Mouse (Mus musculus): Measurements from ENCODE around the gene Sf3a1. TPM values are rescaled to one million over a fixed set of nuclear protein-coding genes. Genes with fewer than 3 reads are reported as not detected.
"Not testable (repeated sequence)": the region's sequence is repeated elsewhere in the genome, so short reads cannot be mapped to it uniquely, and the experiment has no call there.

Gene Sf3a1
- total RNA-seq, 1 experiment from 2014 or later = 48.0 TPM

- not testable (repeated sequence) for ATAC-seq (replicated peaks in 1 of 2; ENCODE audit: insufficient read depth in 1 of 2, low FRiP score in 2 of 2, low TSS enrichment in 1 of 2, low read depth in 1 of 2, poor library complexity in 2 of 2, severe bottlenecking in 2 of 2)
These were observed 31.7 kb upstream of the Sf3a1 start for GRCm38 (mm10) chr11:4128461-4128860.

DNA sequence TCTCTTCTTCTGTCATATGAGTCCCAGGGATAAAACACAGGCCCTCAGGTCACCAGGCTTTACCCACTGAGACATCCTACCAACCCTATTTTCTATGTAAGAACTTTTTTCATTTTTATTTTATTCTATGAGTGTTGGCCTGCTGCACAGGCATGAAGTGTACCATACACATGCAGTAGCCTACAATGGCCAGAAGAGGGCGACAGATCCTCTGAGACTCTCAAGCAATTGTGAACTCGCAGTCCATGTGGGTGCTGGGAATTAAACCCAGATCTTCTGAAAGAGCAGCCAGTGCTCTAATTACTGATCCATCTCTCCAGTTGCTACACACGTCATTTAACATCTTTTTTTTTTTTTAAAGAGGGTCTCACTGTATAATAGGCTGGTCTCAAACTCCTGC, 26.7 kb upstream of the Sf3a1 start:
- ATAC-seq (replicated peaks in 1 of 2; ENCODE audit: insufficient read depth in 1 of 2, low FRiP score in 2 of 2, low TSS enrichment in 1 of 2, low read depth in 1 of 2, poor library complexity in 2 of 2, severe bottlenecking in 2 of 2) = no peak

DNA sequence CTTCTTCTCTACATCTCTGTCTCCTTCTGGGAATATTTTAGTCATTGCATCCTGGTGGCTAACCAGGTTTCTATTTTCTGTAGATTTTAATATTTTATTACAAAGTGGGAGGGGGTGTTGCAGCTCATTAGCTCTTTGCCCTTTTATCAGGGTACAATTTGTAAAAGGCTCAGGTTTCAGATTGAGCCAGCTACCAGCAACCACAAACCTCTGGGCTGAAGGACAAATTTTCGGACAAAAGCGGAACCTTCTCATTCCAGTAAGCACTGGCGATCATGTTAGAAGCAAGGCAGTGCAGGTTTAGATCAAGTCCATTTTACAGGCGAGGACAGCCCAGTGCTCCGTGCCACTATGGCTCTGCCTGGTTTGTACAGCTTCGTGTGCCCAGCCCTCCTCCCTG, 25.8 kb upstream of the Sf3a1 start:
- ATAC-seq (replicated peaks in 1 of 2; ENCODE audit: insufficient read depth in 1 of 2, low FRiP score in 2 of 2, low TSS enrichment in 1 of 2, low read depth in 1 of 2, poor library complexity in 2 of 2, severe bottlenecking in 2 of 2) = no peak

- ATAC-seq (replicated peaks in 1 of 2; ENCODE audit: insufficient read depth in 1 of 2, low FRiP score in 2 of 2, low TSS enrichment in 1 of 2, low read depth in 1 of 2, poor library complexity in 2 of 2, severe bottlenecking in 2 of 2) = peak; percentile 59 to 74
These were observed 24.9 kb upstream of the Sf3a1 start, which contains the start of gene Rnf215 for GRCm38 (mm10) chr11:4134986-4135935. Gene Rnf215, plus strand, starts transcription at chr11:4135202.

- no peak for ATAC-seq (replicated peaks in 1 of 2; ENCODE audit: insufficient read depth in 1 of 2, low FRiP score in 2 of 2, low TSS enrichment in 1 of 2, low read depth in 1 of 2, poor library complexity in 2 of 2, severe bottlenecking in 2 of 2)
These were observed 21.2 kb upstream of the Sf3a1 start for GRCm38 (mm10) chr11:4138964-4139363.

DNA sequence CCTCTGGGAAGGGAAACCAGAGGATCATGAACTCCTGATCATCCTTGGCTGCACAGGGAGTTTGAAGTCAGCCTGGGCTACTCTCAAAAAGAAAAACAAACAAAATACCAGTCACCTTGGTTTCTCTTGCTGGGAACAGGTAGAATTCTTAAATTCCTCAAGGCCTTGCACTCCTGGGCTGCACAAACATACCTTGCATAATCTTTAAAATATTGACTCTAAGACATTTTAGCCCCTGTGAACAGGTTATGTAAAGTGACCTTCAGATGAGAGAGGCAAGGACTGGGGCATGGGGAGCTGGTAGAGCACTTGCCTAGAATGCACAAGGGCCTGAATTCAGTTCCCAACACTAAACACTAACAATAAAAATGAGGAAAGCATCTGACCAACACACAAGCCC, 18.6 kb upstream of the Sf3a1 start:
- ATAC-seq (replicated peaks in 1 of 2; ENCODE audit: insufficient read depth in 1 of 2, low FRiP score in 2 of 2, low TSS enrichment in 1 of 2, low read depth in 1 of 2, poor library complexity in 2 of 2, severe bottlenecking in 2 of 2) = no peak

GRCm38 (mm10) chr11:4142352-4142751, 17.8 kb upstream of the Sf3a1 start:
- ATAC-seq (replicated peaks in 1 of 2; ENCODE audit: insufficient read depth in 1 of 2, low FRiP score in 2 of 2, low TSS enrichment in 1 of 2, low read depth in 1 of 2, poor library complexity in 2 of 2, severe bottlenecking in 2 of 2) = no peak

DNA sequence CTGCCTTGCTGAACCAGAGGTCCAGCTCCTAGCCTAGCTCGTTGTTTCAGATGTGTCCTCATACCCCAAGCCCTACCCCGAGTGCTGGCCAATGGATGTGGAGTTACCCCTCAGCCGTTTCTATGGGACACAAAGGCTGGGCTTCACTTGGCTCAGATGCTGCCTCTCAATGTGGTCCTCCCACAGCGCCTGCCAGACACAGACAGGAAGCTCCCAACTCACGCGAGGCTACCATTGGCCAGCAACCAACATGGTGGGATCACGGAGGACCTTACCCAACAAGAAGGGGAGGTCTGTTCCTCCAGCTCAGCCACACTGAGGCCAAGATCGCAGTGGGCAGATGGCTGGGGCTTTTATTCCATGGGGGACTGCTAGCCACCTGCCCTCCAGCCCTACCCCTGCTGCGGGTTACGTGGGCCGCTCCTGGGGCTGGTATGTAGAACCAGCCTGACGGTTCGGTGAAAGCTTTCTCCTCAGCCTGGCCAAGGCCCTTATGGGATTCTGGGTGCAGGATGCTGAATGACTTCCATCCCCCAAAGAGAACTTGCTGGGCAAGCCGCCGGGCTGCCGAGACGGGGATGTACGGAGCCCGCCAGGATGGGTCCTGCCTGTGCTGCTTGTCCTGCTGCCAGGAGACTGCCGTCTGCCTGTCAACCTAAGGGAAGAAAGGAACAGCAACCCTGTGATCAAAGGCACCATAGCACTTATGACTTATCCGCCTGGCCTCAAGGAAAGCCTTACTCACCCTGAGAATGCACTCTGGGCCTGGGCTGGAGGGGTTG, 16.7 kb upstream of the Sf3a1 start:
- ATAC-seq (replicated peaks in 1 of 2; ENCODE audit: insufficient read depth in 1 of 2, low FRiP score in 2 of 2, low TSS enrichment in 1 of 2, low read depth in 1 of 2, poor library complexity in 2 of 2, severe bottlenecking in 2 of 2) = no peak

DNA sequence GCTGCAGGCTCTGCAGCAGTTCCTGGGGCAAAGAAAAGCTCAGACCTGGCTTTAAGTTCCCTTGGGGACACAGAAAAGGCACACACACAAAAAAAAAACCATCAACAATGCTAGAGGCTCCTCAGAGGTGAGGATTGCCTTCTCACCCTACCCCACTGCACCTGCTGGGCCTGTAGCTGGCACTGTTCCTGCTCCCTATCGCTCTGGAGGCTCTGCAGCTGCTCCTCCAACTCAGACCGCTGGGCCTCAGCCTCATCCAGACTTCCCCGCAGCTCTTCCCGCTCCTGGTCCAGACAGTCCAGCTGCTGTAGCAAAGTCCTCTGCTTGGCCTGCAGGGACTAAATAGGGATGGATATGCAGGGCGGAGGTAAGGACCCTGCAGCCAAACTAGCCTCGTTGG, 13.8 kb upstream of the Sf3a1 start:
- ATAC-seq (replicated peaks in 1 of 2; ENCODE audit: insufficient read depth in 1 of 2, low FRiP score in 2 of 2, low TSS enrichment in 1 of 2, low read depth in 1 of 2, poor library complexity in 2 of 2, severe bottlenecking in 2 of 2) = no peak

- no peak for ATAC-seq (replicated peaks in 1 of 2; ENCODE audit: insufficient read depth in 1 of 2, low FRiP score in 2 of 2, low TSS enrichment in 1 of 2, low read depth in 1 of 2, poor library complexity in 2 of 2, severe bottlenecking in 2 of 2)
These were observed 13.1 kb upstream of the Sf3a1 start for GRCm38 (mm10) chr11:4147098-4147497.

DNA sequence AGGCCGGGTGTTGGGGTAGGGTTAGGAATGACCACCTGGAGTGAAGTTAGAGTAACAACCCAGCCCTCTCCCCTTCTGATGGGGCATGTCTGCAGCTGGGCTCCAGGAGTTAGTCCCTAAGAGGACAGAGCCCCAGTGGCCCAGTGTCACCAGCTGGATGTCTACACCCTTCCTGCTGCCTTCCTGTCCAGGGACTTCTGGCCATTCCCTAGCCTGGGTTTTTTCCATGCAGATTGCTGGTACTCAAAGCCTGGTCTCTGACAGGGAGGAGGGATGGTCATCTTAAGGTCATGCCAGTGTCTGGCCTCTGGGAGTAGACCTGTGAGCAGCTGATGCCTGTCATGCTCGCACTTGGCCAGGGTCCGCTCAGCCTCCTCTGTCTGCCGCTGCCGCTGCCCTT, 12.0 kb upstream of the Sf3a1 start:
- no peak for ATAC-seq (replicated peaks in 1 of 2; ENCODE audit: insufficient read depth in 1 of 2, low FRiP score in 2 of 2, low TSS enrichment in 1 of 2, low read depth in 1 of 2, poor library complexity in 2 of 2, severe bottlenecking in 2 of 2)

GRCm38 (mm10) chr11:4148536-4149156, 11.5 kb upstream of the Sf3a1 start:
- ATAC-seq (replicated peaks in 1 of 2; ENCODE audit: insufficient read depth in 1 of 2, low FRiP score in 2 of 2, low TSS enrichment in 1 of 2, low read depth in 1 of 2, poor library complexity in 2 of 2, severe bottlenecking in 2 of 2) = no peak

- no peak for ATAC-seq (replicated peaks in 1 of 2; ENCODE audit: insufficient read depth in 1 of 2, low FRiP score in 2 of 2, low TSS enrichment in 1 of 2, low read depth in 1 of 2, poor library complexity in 2 of 2, severe bottlenecking in 2 of 2)
These were observed 10.3 kb upstream of the Sf3a1 start for GRCm38 (mm10) chr11:4149886-4150285.

- no peak for ATAC-seq (replicated peaks in 1 of 2; ENCODE audit: insufficient read depth in 1 of 2, low FRiP score in 2 of 2, low TSS enrichment in 1 of 2, low read depth in 1 of 2, poor library complexity in 2 of 2, severe bottlenecking in 2 of 2)
These were observed 6.5 kb upstream of the Sf3a1 start for GRCm38 (mm10) chr11:4153694-4154093.

DNA sequence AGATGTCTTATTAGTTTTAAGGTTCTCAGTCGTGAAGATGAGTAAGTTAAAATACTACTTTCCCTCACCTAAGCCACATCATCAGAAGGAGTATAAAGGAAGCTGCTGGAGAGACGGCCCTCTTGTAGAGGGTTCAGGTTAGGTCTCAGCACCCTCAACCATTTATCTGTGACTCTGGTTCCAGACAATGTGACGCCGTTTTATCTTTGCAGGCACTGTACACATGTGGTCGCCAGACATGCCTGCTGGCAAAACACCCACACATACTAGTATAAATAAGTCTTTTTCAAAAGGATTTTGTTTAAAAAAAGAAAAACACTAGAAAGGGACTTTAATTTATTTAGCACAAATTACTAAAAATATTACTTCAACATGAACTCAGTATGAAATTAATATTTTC, 4.5 kb upstream of the Sf3a1 start:
- no peak for ATAC-seq (replicated peaks in 1 of 2; ENCODE audit: insufficient read depth in 1 of 2, low FRiP score in 2 of 2, low TSS enrichment in 1 of 2, low read depth in 1 of 2, poor library complexity in 2 of 2, severe bottlenecking in 2 of 2)

DNA sequence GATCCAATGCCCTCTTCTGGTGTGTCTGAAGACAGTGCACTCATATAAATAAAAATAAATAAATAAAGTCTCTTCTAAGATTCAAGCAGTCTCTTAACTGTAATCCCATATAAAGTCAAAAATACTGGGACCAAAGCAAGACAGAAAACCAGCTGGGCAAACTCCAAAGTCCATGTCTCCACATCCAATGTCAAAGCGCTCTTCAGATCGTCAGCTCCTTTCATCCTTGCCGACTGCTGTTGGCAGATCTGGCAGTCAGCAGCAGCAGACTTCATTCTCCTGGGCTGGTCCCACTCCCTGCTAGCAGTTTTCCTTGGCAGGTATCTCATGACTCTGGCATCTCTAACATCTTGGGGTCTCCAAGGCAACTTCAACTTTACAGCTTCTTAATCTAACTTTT, 1.5 kb upstream of the Sf3a1 start:
- no peak for ATAC-seq (replicated peaks in 1 of 2; ENCODE audit: insufficient read depth in 1 of 2, low FRiP score in 2 of 2, low TSS enrichment in 1 of 2, low read depth in 1 of 2, poor library complexity in 2 of 2, severe bottlenecking in 2 of 2)

GRCm38 (mm10) chr11:4160758-4161480, 769 bp downstream of the Sf3a1 start:
- no peak for ATAC-seq (replicated peaks in 1 of 2; ENCODE audit: insufficient read depth in 1 of 2, low FRiP score in 2 of 2, low TSS enrichment in 1 of 2, low read depth in 1 of 2, poor library complexity in 2 of 2, severe bottlenecking in 2 of 2)

Data from hematopoietic stem cell, adult 5-6 weeks (primary cell).